Mouse (Mus musculus): ENCODE data around the gene 9930104L06Rik. TPM values are rescaled to one million over a fixed set of nuclear protein-coding genes. Genes with fewer than 3 reads are reported as not detected.
A peak's percentile ranks its signal among the peaks of the same experiment; 100 is the strongest.

9930104L06Rik gene
- polyA plus RNA-seq, 1 experiment from 2014 or later: 16.5 TPM

DNA sequence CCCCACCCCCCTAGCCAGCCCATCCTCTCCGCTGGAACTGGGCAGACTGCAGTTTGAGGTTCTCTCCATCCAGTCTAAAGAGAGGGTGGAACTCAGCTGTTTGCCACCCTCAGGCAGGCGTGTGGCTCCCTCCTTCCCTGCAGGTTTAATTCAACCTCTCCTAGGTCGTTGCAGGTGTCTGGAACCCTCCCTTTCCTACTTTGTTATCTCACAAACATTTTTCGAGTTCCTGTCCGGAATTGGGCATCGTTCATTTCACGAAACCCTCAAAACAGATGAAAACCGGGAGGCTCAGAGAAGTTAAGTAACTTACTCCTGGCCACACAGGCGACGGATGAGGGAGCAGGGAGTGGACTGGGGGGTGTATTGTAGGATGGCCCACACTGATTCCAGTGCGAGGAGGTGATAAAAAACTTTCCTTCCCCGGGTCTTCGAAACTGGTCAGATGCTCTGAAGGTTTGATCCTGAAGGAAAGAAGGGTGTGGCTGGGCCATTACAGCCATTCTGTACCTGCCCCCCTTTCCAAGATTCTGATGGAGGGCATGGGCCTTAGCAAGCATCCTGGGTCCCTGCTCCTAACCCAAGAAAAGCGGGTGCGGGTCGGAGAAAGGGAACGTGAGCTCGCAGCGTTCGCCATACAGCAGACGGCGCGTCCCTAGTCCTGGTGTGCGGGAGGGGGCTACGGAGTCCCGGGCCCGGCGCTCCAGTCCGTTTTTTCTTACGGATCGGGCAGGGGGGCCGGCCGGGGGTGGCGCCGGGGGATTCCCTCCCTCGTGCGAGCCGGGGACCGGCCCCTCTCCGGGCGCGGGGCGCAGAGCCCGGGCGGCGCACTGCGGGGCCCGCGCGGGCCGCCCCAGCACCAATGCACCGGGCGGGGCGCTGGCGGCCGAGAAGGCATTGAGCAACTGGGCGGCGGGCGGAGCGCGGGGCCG is 49.1 kb downstream of the 9930104L06Rik start, which contains the start of gene Rspo1:
Gene Rspo1, plus strand, starts transcription at position 760 of the 932 bp plus-strand sequence.
- Histone ChIP-seq H3K9ac (peak within 1 kb of the TSS; percentile 22; the same call in 1 of the 2 replicates), H3K4me1 (peaks cover 19% of the 10 kb centered on the region), H3K9me3 (no peaks in the 10 kb centered on the region), H3K27ac (no peak within 1 kb of the TSS), H3K36me3 (no peaks in the 10 kb centered on the region), H3K27me3 (replicated peaks) (peaks cover 92% of the 10 kb centered on the region), H3K4me2 (replicated peaks) (peak within 1 kb of the TSS; percentile 64), H3K4me3 (peak within 1 kb of the TSS; percentile 32)
- no peak for ATAC-seq (ENCODE audit: low FRiP score, low read depth)
- 2% methylated on average over 59 of the region's 62 CpGs for WGBS

DNA sequence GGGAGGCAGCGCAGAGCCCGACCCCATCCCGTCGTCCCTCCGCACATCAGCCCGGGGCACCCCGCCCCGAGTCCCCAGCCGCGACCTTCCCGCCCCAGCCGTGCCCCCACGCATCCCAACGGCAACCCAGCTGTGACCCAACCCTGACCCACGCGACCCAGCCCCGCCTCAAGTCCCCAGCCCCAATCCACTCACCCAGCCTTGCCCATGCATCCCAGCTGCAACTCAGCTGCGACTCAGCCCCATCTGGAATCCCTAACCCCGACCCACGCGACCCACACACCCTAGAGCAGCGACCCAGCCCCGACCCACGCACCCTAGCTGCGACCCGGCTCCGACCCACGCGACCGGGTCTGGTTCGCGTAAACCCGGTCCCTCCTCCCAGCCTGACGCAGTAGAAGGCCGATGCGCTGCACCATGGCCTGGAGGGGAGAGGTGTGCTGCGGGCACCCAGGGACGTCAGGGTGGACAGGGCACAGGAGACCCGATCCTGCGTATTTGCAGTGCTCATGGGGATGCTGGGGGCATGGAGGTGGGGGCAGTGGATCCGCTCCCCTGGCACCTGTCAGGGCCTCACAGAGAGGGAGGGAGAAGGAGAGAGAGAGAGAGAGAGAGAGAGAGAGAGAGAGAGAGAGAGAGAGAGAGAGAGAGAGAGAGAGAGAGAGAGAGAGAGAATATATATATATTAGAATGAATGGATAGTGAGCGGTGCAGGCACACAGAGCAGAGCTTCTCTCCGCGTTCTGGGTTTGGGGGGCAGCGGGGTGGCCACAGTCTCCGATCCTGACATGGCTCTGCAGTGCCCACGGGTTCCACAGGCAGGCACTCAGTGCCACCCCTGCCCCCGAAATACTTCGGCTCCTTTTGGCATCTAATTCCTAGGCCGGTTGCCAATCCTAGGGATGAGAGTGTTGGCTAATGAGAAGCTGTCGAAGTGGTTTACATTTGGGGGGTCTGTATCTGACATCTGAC is 50.2 kb downstream of the 9930104L06Rik start:
- Histone ChIP-seq H3K36me3 (no peaks in the 10 kb centered on the region), H3K9me3 (no peaks in the 10 kb centered on the region), H3K4me2 (replicated peaks) (peak overlapping the region; percentile 64), H3K27me3 (replicated peaks) (peaks cover 97% of the 10 kb centered on the region), H3K4me1 (peaks cover 19% of the 10 kb centered on the region), H3K4me3 (peak overlapping the region; percentile 32), H3K27ac (no peak overlapping the region), H3K9ac (peak overlapping the region; percentile 22; the same call in 1 of the 2 replicates)
- ATAC-seq (ENCODE audit: low FRiP score, low read depth): no peak
- whole genome bisulfite sequencing: 4% methylated on average over 50 of the region's 51 CpGs

DNA sequence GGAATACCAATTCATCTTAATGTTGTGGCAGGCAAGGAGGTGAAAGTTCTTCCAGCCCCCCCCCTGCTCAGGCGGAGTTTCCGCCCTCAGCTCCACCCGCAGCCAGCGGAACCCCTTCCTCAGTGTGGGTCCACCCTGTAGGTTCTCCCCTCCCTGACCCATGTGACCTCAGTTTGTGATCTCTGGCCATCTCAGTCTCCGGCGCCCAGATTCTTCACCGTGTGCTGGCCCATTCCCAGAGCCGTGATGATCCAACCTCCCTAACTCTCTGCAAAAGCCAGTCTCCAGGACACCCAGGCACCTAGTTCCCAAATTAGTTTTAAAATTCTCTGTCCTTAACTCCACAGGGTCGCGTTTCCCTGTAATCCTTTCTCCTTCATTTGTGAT is 50.9 kb downstream of the 9930104L06Rik start:
- H3K9me3 ChIP-seq: no peaks in the 10 kb centered on the region
- no peak overlapping the region for H3K9ac ChIP-seq
- H3K27ac ChIP-seq: no peak overlapping the region
- no peak overlapping the region for H3K4me2 ChIP-seq (replicated peaks)
- H3K4me3 ChIP-seq: no peak overlapping the region
- WGBS: 8% methylated on average over 10 of the region's 10 CpGs
- no peak for ATAC-seq (ENCODE audit: low FRiP score, low read depth)
- H3K4me1 ChIP-seq: peaks cover 19% of the 10 kb centered on the region
- no peaks in the 10 kb centered on the region for H3K36me3 ChIP-seq
- H3K27me3 ChIP-seq (replicated peaks): peaks cover 90% of the 10 kb centered on the region

DNA sequence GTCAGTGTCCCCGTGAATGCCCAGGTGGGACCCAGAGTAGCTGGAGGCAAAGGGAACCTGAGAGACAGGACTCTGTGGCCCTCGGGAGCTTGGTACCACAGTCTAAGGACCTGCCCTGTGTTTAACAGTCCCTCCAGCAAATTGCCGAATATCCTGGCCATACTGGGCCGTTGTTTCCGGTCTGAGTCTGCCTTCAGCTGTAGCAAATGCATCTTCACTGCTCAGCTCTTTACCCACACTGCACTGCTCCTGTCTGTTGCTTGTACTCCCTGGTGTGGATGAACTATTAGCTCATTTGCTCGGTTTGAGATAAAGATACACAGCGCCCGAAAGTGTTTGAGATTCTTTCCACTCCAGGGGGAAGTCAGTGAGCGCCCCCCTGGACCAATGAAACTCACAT is 51.5 kb downstream of the 9930104L06Rik start:
- Histone ChIP-seq H3K9ac (no peak overlapping the region), H3K9me3 (no peaks in the 10 kb centered on the region), H3K4me1 (peaks cover 19% of the 10 kb centered on the region), H3K27me3 (replicated peaks) (peaks cover 83% of the 10 kb centered on the region), H3K4me2 (replicated peaks) (no peak overlapping the region), H3K4me3 (no peak overlapping the region), H3K36me3 (no peaks in the 10 kb centered on the region), H3K27ac (no peak overlapping the region)
- WGBS: 21% methylated on average over 9 of the region's 9 CpGs
- no peak for ATAC-seq (ENCODE audit: low FRiP score, low read depth)

DNA sequence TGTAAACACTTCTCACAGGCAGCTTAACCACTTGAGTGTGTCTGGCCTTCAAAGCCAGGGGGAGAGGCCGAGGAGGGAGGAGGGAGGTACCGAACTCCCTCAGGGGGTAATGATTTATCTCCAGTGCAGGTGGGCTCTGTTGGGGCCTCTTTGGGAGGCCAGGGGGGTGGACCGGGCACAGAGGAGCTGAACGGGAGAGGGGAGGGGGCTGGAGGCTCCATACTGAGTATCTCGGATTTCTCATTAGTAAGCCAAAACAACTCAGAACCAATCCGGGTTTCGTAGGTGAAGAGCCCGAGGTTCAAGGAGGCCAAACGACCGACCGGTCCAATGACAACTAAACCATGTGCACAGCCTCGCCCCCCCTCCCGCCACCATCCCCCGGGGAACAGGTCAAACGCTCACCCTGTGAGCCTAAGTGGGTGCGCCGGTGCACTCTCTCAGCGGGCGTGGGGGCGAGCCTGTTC is 53.0 kb downstream of the 9930104L06Rik start:
- H3K27ac ChIP-seq: no peak overlapping the region
- H3K27me3 ChIP-seq (replicated peaks): peaks cover 69% of the 10 kb centered on the region
- no peaks in the 10 kb centered on the region for H3K9me3 ChIP-seq
- 3% methylated on average over 20 of the region's 20 CpGs for WGBS
- no peak overlapping the region for H3K4me3 ChIP-seq
- no peak overlapping the region for H3K9ac ChIP-seq
- H3K36me3 ChIP-seq: no peaks in the 10 kb centered on the region
- 0 out of 2 replicates have a peak, but pooled peaks have one; percentile 21 for ATAC-seq (ENCODE audit: low FRiP score, low read depth)
- H3K4me2 ChIP-seq (replicated peaks): peak overlapping the region; percentile 36
- H3K4me1 ChIP-seq: peaks cover 19% of the 10 kb centered on the region

DNA sequence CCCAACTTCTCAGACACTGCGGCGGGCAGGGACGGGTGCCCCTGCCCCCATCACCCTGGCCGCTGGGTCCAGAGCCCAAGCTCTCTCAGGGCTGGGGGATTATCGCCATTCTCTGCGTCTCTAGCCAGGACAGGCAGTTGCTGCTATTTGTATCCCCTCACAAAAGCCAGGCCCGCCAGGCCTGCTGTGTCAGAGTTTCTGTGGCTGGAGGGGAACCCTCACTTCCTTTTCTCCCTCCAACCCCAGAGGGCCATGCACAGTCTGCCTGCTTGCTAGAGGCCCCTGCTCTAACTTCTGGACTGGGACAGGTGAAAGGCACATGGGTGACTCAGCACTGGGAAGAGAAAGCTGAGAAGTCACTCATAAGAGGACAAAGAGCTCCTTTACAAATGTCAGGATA is 53.5 kb downstream of the 9930104L06Rik start:
- peaks cover 64% of the 10 kb centered on the region for H3K27me3 ChIP-seq (replicated peaks)
- no peak overlapping the region for H3K27ac ChIP-seq
- no peaks in the 10 kb centered on the region for H3K9me3 ChIP-seq
- no peak for ATAC-seq (ENCODE audit: low FRiP score, low read depth)
- H3K4me2 ChIP-seq (replicated peaks): peak overlapping the region; percentile 36
- H3K36me3 ChIP-seq: no peaks in the 10 kb centered on the region
- peaks cover 19% of the 10 kb centered on the region for H3K4me1 ChIP-seq
- 7% methylated on average over 7 of the region's 7 CpGs for WGBS
- H3K4me3 ChIP-seq: no peak overlapping the region
- no peak overlapping the region for H3K9ac ChIP-seq

Other genes with a start within 250 kb of the 9930104L06Rik start
- 58.5 and 60.4 TPM in 2 replicates for gene Utp11, start 243.4 kb upstream of the 9930104L06Rik start, polyA plus RNA-seq (2016; fragmentation: Nextera tagmentation; extraction: Ambion mirVana)
- gene Fhl3, start 236.3 kb upstream of the 9930104L06Rik start, polyA plus RNA-seq (2016; fragmentation: Nextera tagmentation; extraction: Ambion mirVana): 1.6 and 3.6 TPM in 2 replicates
- 157 and 162 TPM in 2 replicates for gene Sf3a3, start 222.3 kb upstream of the 9930104L06Rik start, polyA plus RNA-seq (2016; fragmentation: Nextera tagmentation; extraction: Ambion mirVana)
- 26.2 and 29.7 TPM in 2 replicates for gene Inpp5b, start 195.2 kb upstream of the 9930104L06Rik start, polyA plus RNA-seq (2016; fragmentation: Nextera tagmentation; extraction: Ambion mirVana)
- 12.9 and 14.2 TPM in 2 replicates for gene Mtf1, start 134.9 kb upstream of the 9930104L06Rik start, polyA plus RNA-seq (2016; fragmentation: Nextera tagmentation; extraction: Ambion mirVana)
- gene Yrdc, start 86.4 kb upstream of the 9930104L06Rik start, polyA plus RNA-seq (2016; fragmentation: Nextera tagmentation; extraction: Ambion mirVana): 56.4 and 56.5 TPM in 2 replicates
- gene 1110065P20Rik, start 85.9 kb upstream of the 9930104L06Rik start, polyA plus RNA-seq (2016; fragmentation: Nextera tagmentation; extraction: Ambion mirVana): 71.6 and 77.6 TPM in 2 replicates
- gene Maneal, start 74.9 kb upstream of the 9930104L06Rik start, polyA plus RNA-seq (2016; fragmentation: Nextera tagmentation; extraction: Ambion mirVana): 8.2 and 10.3 TPM in 2 replicates
- 6.3 and 6.6 TPM in 2 replicates for gene Epha10, start 56.1 kb upstream of the 9930104L06Rik start, polyA plus RNA-seq (2016; fragmentation: Nextera tagmentation; extraction: Ambion mirVana)
- 121 TPM in 2 replicates for gene Cdca8, start 2.3 kb downstream of the 9930104L06Rik start, polyA plus RNA-seq (2016; fragmentation: Nextera tagmentation; extraction: Ambion mirVana)
- gene Rspo1, start 49.4 kb downstream of the 9930104L06Rik start, polyA plus RNA-seq (2016; fragmentation: Nextera tagmentation; extraction: Ambion mirVana): 1.3 and 4.6 TPM in 2 replicates
- gene Gnl2, start 79.5 kb downstream of the 9930104L06Rik start, polyA plus RNA-seq (2016; fragmentation: Nextera tagmentation; extraction: Ambion mirVana): 89.7 and 96.1 TPM in 2 replicates
- 0.18 and 0.34 TPM in 2 replicates for gene Dnali1, start 128.7 kb downstream of the 9930104L06Rik start, polyA plus RNA-seq (2016; fragmentation: Nextera tagmentation; extraction: Ambion mirVana)
- 35.2 and 37.2 TPM in 2 replicates for gene Snip1, start 129.6 kb downstream of the 9930104L06Rik start, polyA plus RNA-seq (2016; fragmentation: Nextera tagmentation; extraction: Ambion mirVana)
- 120 and 129 TPM in 2 replicates for gene Meaf6, start 148.1 kb downstream of the 9930104L06Rik start, polyA plus RNA-seq (2016; fragmentation: Nextera tagmentation; extraction: Ambion mirVana)
- gene Zc3h12a, start 190.8 kb downstream of the 9930104L06Rik start, polyA plus RNA-seq (2016; fragmentation: Nextera tagmentation; extraction: Ambion mirVana): 0.39 and 0.49 TPM in 2 replicates

All from neural tube, embryonic 12.5 days (tissue).